Mouse (Mus musculus) limb, embryonic 14.5 days (tissue): ENCODE measurements around the gene Scn5a. TPM values are rescaled to one million over a fixed set of nuclear protein-coding genes. Genes with fewer than 3 reads are reported as not detected.

ENCODE experiments used
- ATAC-seq: fragments of 200-750 bp; cut with Nextera tagmentation; 2 replicates; pipeline ENCODE4 v1.8.0; 2017; ENCODE audit warnings: low read depth, moderate number of reproducible peaks, moderate TSS enrichment; ENCODE audit not compliant: low FRiP score
- DNase-seq: peaks from one replicate; pipeline ENCODE4 v3.0.0-alpha.2; 2015; ENCODE audit warnings: low spot score
- H3K27ac ChIP-seq: fragments of 300-500 bp; sonication (generic); replicated peaks from 2 replicates; pipeline ENCODE4 v1.5.1; 2014; ENCODE audit warnings: low read depth, mild to moderate bottlenecking, low read length, moderate library complexity, mixed read lengths
- H3K27me3 ChIP-seq: fragments of 300-500 bp; sonication (generic); 2 replicates; pipeline ENCODE4 v1.6.1; 2014; ENCODE audit warnings: low read length, mixed read lengths; ENCODE audit not compliant: control insufficient read depth, insufficient read depth
- H3K36me3 ChIP-seq: fragments of 300-500 bp; sonication (generic); 2 replicates; pipeline ENCODE4 v1.6.1; 2014; ENCODE audit warnings: mild to moderate bottlenecking, low read length, moderate library complexity, mixed read lengths; ENCODE audit not compliant: control insufficient read depth, insufficient read depth
- H3K4me1 ChIP-seq: fragments of 300-500 bp; sonication (generic); 2 replicates; pipeline ENCODE4 v1.6.1; 2014; ENCODE audit warnings: antibody characterized with exemption, low read length, mixed read lengths; ENCODE audit not compliant: control insufficient read depth, insufficient read depth
- H3K4me2 ChIP-seq: fragments of 300-500 bp; sonication (generic); replicated peaks from 2 replicates; pipeline ENCODE4 v1.6.1; 2014; ENCODE audit warnings: low read depth, mild to moderate bottlenecking, low read length, moderate library complexity; ENCODE audit not compliant: severe bottlenecking
- H3K4me3 ChIP-seq: fragments of 300-500 bp; sonication (generic); replicated peaks from 2 replicates; pipeline ENCODE4 v1.5.1; 2014; ENCODE audit warnings: low read length
- H3K9ac ChIP-seq: fragments of 300-500 bp; sonication (generic); 2 replicates; pipeline ENCODE4 v1.6.1; 2014; ENCODE audit warnings: mild to moderate bottlenecking, low read depth, low read length, moderate library complexity; ENCODE audit not compliant: severe bottlenecking
- H3K9me3 ChIP-seq: fragments of 300-500 bp; sonication (generic); 2 replicates; pipeline ENCODE4 v1.6.1; 2016; ENCODE audit warnings: low read length; ENCODE audit not compliant: control insufficient read depth
- POLR2A ChIP-seq: fragments of 200-500 bp; IDR thresholded peaks from 2 replicates; pipeline ENCODE4 v1.8.0; 2012; ENCODE audit warnings: inconsistent platforms, mild to moderate bottlenecking, moderate library complexity, borderline replicate concordance; ENCODE audit not compliant: insufficient read depth, insufficient read length; ENCODE audit errors: extremely low read depth
- WGBS: fragments of 180-500 bp; shearing (Covaris S2); extraction: QIAGEN DNeasy Blood & Tissue Kit; methylation state at CpG from one replicate; pipeline ENCODE4 v1.1.7; 2014; 5-methylcytosine and 5-hydroxymethylcytosine counted together
- polyA plus RNA-seq, 2 experiments: library from polyadenylated mRNA; depleted of rRNA in 1 of 2; stranded (reverse) in 1 of 2; unstranded in 1 of 2; fragments of >200 nt; fragmentation: Nextera tagmentation in 1 of 2; extraction: Ambion mirVana in 1 of 2; gene quantifications; 2 replicates each; pipeline versions ENCODE4 v1.2.1 to v1.2.3; 2012 to 2014

The Scn5a gene
- polyA plus RNA-seq, 2 experiments = 0.10 to 0.35 TPM

DNA sequence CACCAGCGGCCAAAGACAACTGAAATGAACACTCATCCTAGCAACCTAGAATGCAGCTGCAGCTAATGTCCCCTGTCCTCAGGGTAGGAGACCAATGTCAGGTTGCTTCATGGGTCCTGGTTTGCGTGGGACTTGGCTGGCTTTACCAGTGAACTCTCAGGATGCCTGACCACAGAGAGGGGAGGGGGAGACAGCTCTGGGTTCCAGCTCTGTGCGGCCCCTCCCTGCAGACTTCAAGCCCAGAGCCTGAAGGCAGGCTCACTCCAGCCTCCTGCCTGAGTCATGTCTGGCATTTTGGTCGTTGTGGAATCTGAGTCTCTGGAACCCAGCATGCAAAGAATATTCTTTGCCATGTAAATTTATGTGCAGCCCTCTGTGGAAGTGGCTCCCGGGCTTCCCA, 11.0 kb downstream of the Scn5a start:
- Histone ChIP-seq H3K36me3 (no peaks in the 10 kb centered on the region), H3K4me1 (no peaks in the 10 kb centered on the region), H3K27me3 (peaks cover 19% of the 10 kb centered on the region), H3K4me2 (no peak overlapping the region), H3K27ac (no peak overlapping the region), H3K9me3 (no peaks in the 10 kb centered on the region), H3K9ac (no peak overlapping the region), H3K4me3 (no peak overlapping the region)
- TF ChIP-seq POLR2A = no peak
- DNase-seq = no peak
- ATAC-seq = no peak
- WGBS = 70% methylated on average over 5 of the region's 5 CpGs

GRCm38 (mm10) chr9:119566214-119566613, 12.6 kb downstream of the Scn5a start:
- H3K36me3 ChIP-seq = no peaks in the 10 kb centered on the region
- H3K4me3 ChIP-seq = no peak overlapping the region
- 5% methylated on average over 10 of the region's 10 CpGs for WGBS
- peaks cover 8% of the 10 kb centered on the region; the same call in 1 of the 2 replicates for H3K27me3 ChIP-seq
- no peak overlapping the region for H3K9ac ChIP-seq
- ATAC-seq (no peak), DNase-seq (no peak)
- no peak for TF ChIP-seq POLR2A
- H3K27ac ChIP-seq = no peak overlapping the region
- H3K4me2 ChIP-seq = no peak overlapping the region
- H3K4me1 ChIP-seq = no peaks in the 10 kb centered on the region
- H3K9me3 ChIP-seq = no peaks in the 10 kb centered on the region

GRCm38 (mm10) chr9:119564803-119565202, 14.0 kb downstream of the Scn5a start:
- WGBS = 83% methylated on average over 6 of the region's 6 CpGs
- no peak for ATAC-seq
- DNase-seq = no peak
- Histone ChIP-seq H3K27me3 (no peaks in the 10 kb centered on the region), H3K9me3 (no peaks in the 10 kb centered on the region), H3K4me3 (no peak overlapping the region), H3K9ac (no peak overlapping the region), H3K27ac (no peak overlapping the region), H3K4me1 (no peaks in the 10 kb centered on the region), H3K4me2 (no peak overlapping the region), H3K36me3 (no peaks in the 10 kb centered on the region)
- TF ChIP-seq POLR2A = no peak

DNA sequence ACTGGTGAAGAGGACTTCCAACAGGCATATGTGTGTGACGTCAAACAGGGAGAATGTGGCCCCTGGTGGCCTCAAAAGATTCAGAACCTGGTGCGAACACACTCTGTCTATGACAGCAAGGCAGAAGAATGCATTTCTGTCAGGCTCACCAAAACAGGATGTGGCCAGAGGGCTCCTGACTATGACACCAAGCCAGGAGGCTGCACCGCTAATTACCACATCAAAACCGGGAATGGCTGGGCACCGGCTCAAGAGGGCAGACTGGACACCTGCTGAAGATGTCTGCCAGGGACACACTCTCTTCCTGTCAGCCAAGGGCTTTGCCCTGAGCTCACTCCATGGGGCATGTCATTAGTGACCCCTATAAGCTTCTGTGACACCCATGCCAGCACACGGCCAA, 15.2 kb downstream of the Scn5a start:
- WGBS = 59% methylated on average over 6 of the region's 6 CpGs
- H3K36me3 ChIP-seq = no peaks in the 10 kb centered on the region
- H3K4me1 ChIP-seq = no peaks in the 10 kb centered on the region

GRCm38 (mm10) chr9:119562256-119562655, 16.6 kb downstream of the Scn5a start:
- Histone ChIP-seq H3K4me1 (no peaks in the 10 kb centered on the region), H3K27me3 (no peaks in the 10 kb centered on the region), H3K4me2 (no peak overlapping the region), H3K9me3 (no peaks in the 10 kb centered on the region), H3K36me3 (no peaks in the 10 kb centered on the region), H3K4me3 (no peak overlapping the region), H3K9ac (no peak overlapping the region), H3K27ac (no peak overlapping the region)
- DNase-seq (no peak), ATAC-seq (no peak)
- 75% methylated on average over 12 of the region's 12 CpGs for WGBS
- TF ChIP-seq POLR2A = no peak

More for the DNA sequence above, 15.2 kb downstream of the Scn5a start:
- DNase-seq (no peak), ATAC-seq (no peak)
- Histone ChIP-seq H3K4me3 (no peak overlapping the region), H3K9ac (no peak overlapping the region), H3K27ac (no peak overlapping the region), H3K27me3 (no peaks in the 10 kb centered on the region), H3K9me3 (no peaks in the 10 kb centered on the region), H3K4me2 (no peak overlapping the region)
- TF ChIP-seq POLR2A = no peak

DNA sequence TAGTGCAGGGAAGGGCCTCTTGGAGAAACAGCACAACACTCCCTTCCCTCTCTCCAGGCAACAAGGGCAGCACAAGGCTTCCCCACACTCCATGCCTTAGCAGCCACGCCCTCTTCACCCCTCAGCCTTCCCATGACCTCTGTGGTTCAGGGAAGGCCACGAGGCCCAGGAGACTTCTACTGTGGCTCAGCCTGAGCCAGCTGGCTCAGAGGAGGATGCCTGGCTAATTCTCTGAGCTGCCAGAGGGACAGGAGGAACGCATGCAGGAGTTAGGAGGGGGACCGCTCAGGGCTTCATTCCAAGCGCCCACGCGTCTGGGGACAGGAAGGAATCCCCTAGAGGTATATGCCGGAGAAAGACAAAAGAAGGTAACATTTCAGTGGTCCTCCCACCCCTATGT, 17.1 kb downstream of the Scn5a start:
- Histone ChIP-seq H3K4me2 (no peak overlapping the region), H3K36me3 (no peaks in the 10 kb centered on the region), H3K4me3 (no peak overlapping the region), H3K4me1 (no peaks in the 10 kb centered on the region), H3K9me3 (no peaks in the 10 kb centered on the region), H3K27me3 (no peaks in the 10 kb centered on the region), H3K27ac (no peak overlapping the region), H3K9ac (no peak overlapping the region)
- TF ChIP-seq POLR2A = no peak
- DNase-seq (no peak), ATAC-seq (no peak)
- 61% methylated on average over 8 of the region's 8 CpGs for WGBS
